Mouse (Mus musculus) frontal cortex, postnatal 14 days (tissue): ENCODE results near the gene Mapk11.

Experiments used
- DNase-seq, 2 experiments: peaks; one replicate each; pipeline ENCODE4 v3.0.0; 2022; ENCODE audit warnings: low spot score in 2 of 2

Gene Mapk11

DNA sequence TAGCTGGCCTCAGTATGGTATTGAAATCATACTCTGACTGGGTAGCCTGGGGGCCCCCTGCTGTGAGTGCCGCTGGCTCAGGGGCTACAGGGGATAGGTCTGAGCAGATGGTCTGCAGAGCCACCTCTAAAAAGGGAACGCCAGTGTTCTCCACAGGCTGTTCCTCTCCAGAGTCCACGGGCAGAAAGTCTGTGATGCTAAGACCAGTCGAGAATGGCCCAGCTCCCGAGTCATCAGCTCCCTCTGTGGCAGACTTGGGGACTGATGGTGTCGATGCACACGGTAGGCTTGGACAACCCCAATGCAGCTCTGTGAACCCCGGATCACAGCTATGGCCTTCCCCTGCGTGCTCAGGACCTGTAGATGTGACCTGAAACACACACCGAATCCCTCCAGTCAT lies 45.5 kb downstream of the Mapk11 start:
- DNase-seq: no peak

DNA sequence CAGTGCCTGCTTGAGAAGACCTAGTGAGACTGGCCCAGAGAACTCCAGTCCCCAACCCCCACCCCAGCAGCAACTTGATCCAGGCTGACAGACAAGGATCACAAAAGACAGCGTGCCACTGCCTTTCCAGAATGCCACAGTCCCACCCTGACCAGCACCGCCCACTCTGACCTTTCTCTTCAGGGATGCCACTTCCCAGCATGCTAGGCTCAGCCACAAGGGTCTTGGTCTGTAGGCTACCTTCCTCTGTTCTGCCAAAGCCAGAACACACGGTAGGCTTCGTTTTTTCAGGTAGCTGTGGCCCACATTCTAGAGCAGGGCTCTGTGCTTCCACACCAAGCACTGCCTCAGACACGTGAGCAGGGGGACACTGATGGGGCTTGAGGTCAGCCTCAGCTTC lies 46.8 kb downstream of the Mapk11 start:
- DNase-seq: no peak

DNA sequence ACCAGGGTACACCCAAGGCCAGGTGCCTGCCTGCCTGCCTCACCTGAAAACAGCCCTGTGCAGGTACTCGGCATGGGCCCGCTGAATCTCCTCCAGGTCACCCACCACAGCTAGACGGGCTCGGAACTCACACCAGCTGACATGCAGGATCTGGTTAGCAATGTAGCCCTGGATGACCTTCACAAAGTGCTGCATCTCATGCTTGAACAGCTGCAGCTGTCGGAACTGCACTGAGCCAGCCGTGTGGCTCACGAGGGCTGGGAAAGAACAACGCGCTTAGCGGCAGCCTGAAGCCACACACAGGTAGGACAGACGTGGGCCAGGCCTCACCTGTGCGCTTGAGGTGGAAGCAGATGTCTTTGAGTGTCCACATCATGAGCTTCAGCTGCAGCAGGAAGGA lies 48.6 kb downstream of the Mapk11 start:
- no peak for DNase-seq

DNA sequence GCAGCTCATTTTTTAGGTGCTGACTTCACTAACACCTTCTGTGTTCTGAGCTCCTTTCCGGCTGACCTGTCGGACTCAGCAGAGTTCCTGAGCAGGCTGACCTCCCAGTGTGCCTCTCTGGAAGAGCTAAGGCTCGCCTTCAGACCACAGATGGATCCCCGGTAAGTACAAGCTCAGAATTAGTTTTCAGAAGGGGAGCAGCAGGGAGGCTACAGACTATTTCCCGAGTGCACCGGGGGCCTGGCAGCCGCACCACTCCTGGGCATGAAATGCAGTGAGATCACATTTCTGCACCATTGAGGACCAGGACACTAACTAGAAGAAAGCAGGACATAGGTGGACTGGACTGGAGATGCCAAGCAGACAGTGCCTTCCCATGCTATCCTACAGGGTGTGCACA lies 50.8 kb downstream of the Mapk11 start:
- no peak for DNase-seq

DNA sequence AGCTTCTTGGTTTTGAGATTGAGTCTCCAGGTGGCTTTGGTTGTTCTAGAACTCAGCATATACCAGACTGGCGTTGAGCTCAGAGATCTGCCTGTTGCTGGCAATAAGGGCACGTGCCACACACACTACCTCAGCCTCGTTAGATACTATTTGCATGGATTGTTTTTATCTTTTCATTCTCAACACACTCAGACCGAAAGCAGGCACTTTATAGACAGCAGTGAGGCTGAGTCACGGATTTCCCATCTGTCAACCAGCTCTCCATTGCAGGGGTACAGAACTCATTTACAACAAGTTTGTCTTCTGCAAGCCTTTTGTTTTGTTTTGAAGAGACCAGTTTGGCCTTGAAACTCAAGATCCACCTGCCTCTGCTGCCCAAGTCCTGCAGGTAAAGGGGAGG lies 52.0 kb downstream of the Mapk11 start:
- no peak for DNase-seq
